Mouse (Mus musculus) liver, embryonic 15.5 days (tissue): ENCODE measurements at regions not wholly inside any gene's neighbourhood (a gene's known extent, or its start where the extent isn't known, plus 50 kb on each side); places are given as distances from the start of the nearest gene placed in this dataset.
A peak's percentile ranks its signal among the peaks of the same experiment; 100 is the strongest.

Experiments
- ATAC-seq: fragments of 200-750 bp; cut with Nextera tagmentation; 2 replicates; pipeline ENCODE4 v1.8.0; 2017; ENCODE audit warnings: moderate number of reproducible peaks, mild to moderate bottlenecking, moderate library complexity; ENCODE audit not compliant: insufficient read depth
- H3K27ac ChIP-seq: fragments of 300-500 bp; sonication (generic); replicated peaks from 2 replicates; pipeline ENCODE4 v1.5.1; 2015; ENCODE audit warnings: mild to moderate bottlenecking, inconsistent platforms
- H3K27me3 ChIP-seq: fragments of 300-500 bp; sonication (generic); 2 replicates; pipeline ENCODE4 v1.6.1; 2015; ENCODE audit warnings: mild to moderate bottlenecking, inconsistent platforms
- H3K36me3 ChIP-seq: fragments of 300-500 bp; sonication (generic); replicated peaks from 2 replicates; pipeline ENCODE4 v1.6.1; 2015; ENCODE audit warnings: moderate library complexity, mild to moderate bottlenecking, inconsistent platforms
- H3K4me1 ChIP-seq: fragments of 300-500 bp; sonication (generic); replicated peaks from 2 replicates; pipeline ENCODE4 v1.6.1; 2015; ENCODE audit warnings: inconsistent platforms
- H3K4me2 ChIP-seq: fragments of 300-500 bp; sonication (generic); 2 replicates; pipeline ENCODE4 v1.6.1; 2015; ENCODE audit warnings: moderate library complexity, mild to moderate bottlenecking, inconsistent platforms
- H3K4me3 ChIP-seq: fragments of 300-500 bp; sonication (generic); replicated peaks from 2 replicates; pipeline ENCODE4 v1.5.1; 2015; ENCODE audit warnings: mild to moderate bottlenecking, inconsistent platforms
- H3K9ac ChIP-seq: fragments of 300-500 bp; sonication (generic); 2 replicates; pipeline ENCODE4 v1.6.1; 2015; ENCODE audit warnings: moderate library complexity, mild to moderate bottlenecking, inconsistent platforms
- H3K9me3 ChIP-seq: fragments of 300-500 bp; sonication (generic); replicated peaks from 2 replicates; pipeline ENCODE4 v1.6.1; 2016; ENCODE audit warnings: inconsistent platforms
- WGBS: fragments of 180-500 bp; shearing (Covaris S2); methylation state at CpG from one replicate; pipeline ENCODE4 v1.1.7; 2015; ENCODE audit warnings: mixed read lengths; ENCODE audit not compliant: insufficient replicate concordance; 5-methylcytosine and 5-hydroxymethylcytosine counted together

DNA sequence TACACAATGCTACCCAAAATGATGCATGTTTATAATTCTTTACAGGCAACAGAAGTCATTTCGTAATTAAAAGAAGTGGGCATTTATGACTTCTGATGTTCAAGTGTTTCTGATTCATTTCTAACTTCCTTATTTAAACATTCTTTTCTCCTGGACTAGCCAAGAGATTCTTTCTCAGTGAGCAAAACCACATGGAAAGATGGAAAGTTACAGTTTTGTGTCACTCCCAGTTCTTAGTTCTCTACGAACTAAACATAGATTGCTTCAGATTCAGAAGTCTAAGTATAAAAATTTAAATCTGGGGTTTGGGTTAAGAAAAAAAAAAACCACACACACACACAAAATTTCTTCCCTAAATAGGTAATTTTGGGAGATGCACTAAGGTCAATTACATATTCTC is 288.0 kb upstream of the Paip1 start:
- WGBS = 65% methylated on average over 2 of the region's 2 CpGs
- no peak for ATAC-seq
- no peaks in the 10 kb centered on the region for H3K27me3 ChIP-seq
- no peak overlapping the region for H3K9ac ChIP-seq
- no peaks in the 10 kb centered on the region for H3K9me3 ChIP-seq
- H3K4me1 ChIP-seq = no peaks in the 10 kb centered on the region
- H3K4me2 ChIP-seq = no peak overlapping the region
- no peak overlapping the region for H3K27ac ChIP-seq
- H3K36me3 ChIP-seq = no peaks in the 10 kb centered on the region
- H3K4me3 ChIP-seq = no peak overlapping the region

DNA sequence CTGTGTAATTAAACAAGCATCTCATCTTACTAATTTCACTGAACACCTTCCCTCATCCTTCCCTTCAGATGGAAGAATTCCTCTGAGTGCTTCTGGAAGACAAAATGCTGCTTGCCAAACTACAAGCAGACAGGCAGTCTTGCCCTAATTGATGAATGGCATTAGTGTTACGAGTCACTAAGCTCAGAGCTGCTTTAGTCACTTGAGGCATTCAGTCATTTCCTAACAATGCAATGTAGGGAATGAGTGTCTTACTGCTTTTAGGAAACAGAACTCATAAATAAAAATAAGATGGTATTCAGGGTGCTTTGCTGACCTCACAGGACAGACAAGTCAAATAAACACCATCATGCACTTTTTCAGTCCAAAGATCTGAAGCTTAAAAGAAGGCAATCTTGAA is 285.1 kb upstream of the Paip1 start:
- ATAC-seq = no peak
- Histone ChIP-seq H3K9ac (no peak overlapping the region), H3K4me3 (no peak overlapping the region), H3K27me3 (no peaks in the 10 kb centered on the region), H3K27ac (no peak overlapping the region), H3K4me2 (no peak overlapping the region), H3K9me3 (no peaks in the 10 kb centered on the region), H3K36me3 (no peaks in the 10 kb centered on the region), H3K4me1 (no peaks in the 10 kb centered on the region)
- 2% methylated on average over 1 of the region's 1 CpGs for WGBS

DNA sequence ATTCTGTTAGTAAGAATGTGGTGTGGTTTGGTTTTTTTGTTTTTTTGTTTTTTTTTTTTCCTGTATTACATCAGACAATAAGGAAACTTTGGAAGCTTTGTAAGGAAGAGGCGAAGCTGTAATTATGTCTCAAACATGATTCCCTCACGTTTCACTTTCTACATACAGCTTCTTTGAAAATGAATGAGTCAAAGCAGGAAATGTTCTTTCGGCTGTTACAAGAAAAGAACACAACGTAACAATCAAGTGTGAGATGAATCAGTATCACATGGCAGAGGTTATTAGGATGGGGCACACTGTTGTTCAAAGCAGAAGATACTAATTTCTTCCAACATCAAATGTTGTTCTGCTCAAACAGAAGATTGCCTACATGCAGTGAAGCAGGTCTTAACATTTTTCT is 282.7 kb upstream of the Paip1 start:
- no peaks in the 10 kb centered on the region for H3K36me3 ChIP-seq
- no peaks in the 10 kb centered on the region for H3K27me3 ChIP-seq
- no peaks in the 10 kb centered on the region for H3K4me1 ChIP-seq
- no peak overlapping the region for H3K4me3 ChIP-seq
- 54% methylated on average over 4 of the region's 4 CpGs for WGBS
- no peak overlapping the region for H3K4me2 ChIP-seq
- H3K9ac ChIP-seq = no peak overlapping the region
- no peak for ATAC-seq
- no peaks in the 10 kb centered on the region for H3K9me3 ChIP-seq
- no peak overlapping the region for H3K27ac ChIP-seq

DNA sequence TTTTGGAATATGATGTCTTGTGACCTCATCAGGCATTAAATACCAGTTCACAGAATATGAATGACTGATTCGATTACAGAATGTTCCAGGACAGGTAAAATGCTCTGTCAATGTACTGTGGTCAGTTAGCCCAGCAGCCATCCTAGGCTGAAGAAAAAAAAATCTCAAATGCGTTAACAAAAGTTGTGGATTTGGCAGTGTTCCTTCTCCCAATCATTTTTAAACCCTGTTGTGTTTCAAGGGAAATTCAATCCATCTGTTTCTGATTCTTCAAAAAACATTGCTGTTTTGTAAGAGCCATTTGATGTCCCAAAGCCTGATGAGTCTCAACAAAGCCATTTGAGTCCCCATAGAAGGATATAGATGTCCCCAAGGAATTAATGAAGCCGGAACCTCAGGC is 280.7 kb upstream of the Paip1 start:
- no peak overlapping the region for H3K9ac ChIP-seq
- H3K27me3 ChIP-seq = no peaks in the 10 kb centered on the region
- WGBS = 65% methylated on average over 3 of the region's 3 CpGs
- no peak overlapping the region for H3K4me3 ChIP-seq
- no peak overlapping the region for H3K27ac ChIP-seq
- no peak overlapping the region for H3K4me2 ChIP-seq
- H3K4me1 ChIP-seq = no peaks in the 10 kb centered on the region
- H3K36me3 ChIP-seq = no peaks in the 10 kb centered on the region
- ATAC-seq = no peak
- H3K9me3 ChIP-seq = no peaks in the 10 kb centered on the region

DNA sequence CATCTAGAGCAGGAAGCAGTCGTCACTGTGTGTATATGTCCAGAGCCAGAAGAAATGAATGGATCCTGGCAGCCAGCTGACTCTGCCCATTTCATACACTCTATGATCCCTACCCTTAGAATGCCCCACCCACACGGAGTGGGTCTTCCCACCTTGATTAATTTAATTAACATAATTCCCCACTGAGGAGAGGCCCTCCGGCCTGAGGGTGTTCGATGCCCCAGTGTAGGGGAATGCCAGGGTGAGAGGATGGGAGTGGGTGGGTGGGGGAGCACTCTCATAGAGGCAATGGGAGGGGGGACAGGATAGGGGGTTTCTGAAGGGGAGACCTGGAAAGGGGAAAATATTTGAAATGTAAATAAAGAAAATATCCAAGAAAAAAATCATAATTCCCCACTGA is 279.3 kb upstream of the Paip1 start:
- no peak overlapping the region for H3K27ac ChIP-seq
- no peaks in the 10 kb centered on the region for H3K9me3 ChIP-seq
- no peaks in the 10 kb centered on the region for H3K36me3 ChIP-seq
- H3K4me1 ChIP-seq = no peaks in the 10 kb centered on the region
- ATAC-seq = no peak
- no peak overlapping the region for H3K9ac ChIP-seq
- H3K4me3 ChIP-seq = no peak overlapping the region
- no peak overlapping the region for H3K4me2 ChIP-seq
- 59% methylated on average over 4 of the region's 4 CpGs for WGBS
- no peaks in the 10 kb centered on the region for H3K27me3 ChIP-seq

DNA sequence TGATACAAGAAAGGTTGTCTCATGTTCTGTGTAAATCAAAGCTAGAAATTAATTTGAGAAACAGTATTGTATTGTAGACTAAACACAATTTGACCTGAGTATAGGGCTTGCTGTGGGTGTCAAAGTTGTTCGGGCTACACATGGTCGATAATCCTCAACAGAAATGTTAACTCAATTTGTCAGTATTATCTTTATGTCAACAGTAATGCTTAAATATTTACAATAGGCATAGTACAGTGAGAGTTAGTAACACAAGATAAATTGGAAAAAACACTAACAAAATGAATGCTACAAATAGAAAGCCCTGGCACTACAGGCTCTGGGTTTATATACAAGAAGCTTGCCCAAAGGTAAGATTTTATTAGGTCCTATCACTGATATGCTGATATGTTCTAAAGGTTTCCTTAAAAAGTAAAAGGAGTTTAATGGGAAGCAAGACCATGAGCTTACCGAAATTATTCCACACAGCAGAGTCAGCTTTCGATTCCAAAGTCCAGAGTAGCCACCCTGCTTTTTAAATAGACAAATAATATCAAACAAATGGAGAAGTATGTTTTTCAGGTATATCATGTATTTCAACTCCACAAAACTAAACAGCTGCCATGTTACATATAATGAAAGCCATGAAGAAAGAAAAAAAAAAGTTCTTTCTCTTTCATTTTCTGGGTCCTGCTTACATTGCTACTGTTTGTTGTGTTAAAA is 277.4 kb upstream of the Paip1 start:
- Histone ChIP-seq H3K27ac (no peak overlapping the region), H3K27me3 (no peaks in the 10 kb centered on the region), H3K9ac (no peak overlapping the region), H3K4me3 (no peak overlapping the region), H3K4me1 (no peaks in the 10 kb centered on the region), H3K9me3 (no peaks in the 10 kb centered on the region), H3K36me3 (no peaks in the 10 kb centered on the region), H3K4me2 (no peak overlapping the region)
- ATAC-seq = no peak
- 56% methylated on average over 4 of the region's 4 CpGs for WGBS

DNA sequence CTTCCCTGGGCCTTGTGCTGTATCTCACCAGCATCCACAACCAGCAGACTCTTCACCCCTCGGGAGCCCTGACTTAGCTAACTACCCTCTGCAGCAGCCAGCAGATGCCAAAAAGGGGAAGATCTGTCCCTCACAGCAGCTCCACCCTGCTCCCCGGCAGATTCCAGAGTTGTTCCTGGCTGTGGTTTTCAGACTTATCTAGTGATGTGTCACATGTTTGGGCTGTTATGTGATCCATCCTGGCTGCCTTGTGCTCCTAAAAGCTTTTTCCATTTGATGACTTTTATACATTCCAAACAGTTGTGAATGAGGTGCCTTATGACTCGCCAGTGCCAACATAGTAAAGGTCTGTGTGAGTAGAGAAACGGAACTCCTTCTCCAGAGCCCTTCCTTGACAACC is 250.6 kb upstream of the Paip1 start:
- Histone ChIP-seq H3K4me3 (no peak overlapping the region), H3K9ac (no peak overlapping the region)
- 32% methylated on average over 4 of the region's 4 CpGs for WGBS

DNA sequence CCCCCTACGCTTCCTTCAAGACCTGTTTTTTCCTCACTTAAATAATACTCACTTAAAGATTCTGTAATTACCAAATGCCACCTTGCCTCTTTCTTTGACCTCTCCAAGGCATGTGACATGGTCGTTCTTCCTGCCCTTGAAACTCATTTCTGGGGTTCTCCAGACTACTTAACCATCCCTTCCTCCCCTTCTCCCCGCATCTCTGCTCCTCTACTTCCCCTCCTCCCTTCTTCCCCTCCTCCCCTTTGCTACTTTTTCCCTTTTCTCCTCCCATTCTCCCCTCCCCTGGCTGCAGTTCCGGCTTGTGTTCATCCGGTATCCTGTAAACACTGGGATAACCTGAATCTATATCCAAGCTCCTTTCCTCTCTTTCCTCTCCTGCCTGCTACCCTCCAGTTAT is 250.2 kb upstream of the Paip1 start:
- H3K9me3 ChIP-seq = no peaks in the 10 kb centered on the region
- 57% methylated on average over 5 of the region's 5 CpGs for WGBS
- H3K4me3 ChIP-seq = no peak overlapping the region
- H3K4me2 ChIP-seq = no peak overlapping the region
- H3K27me3 ChIP-seq = no peaks in the 10 kb centered on the region
- H3K27ac ChIP-seq = no peak overlapping the region
- no peaks in the 10 kb centered on the region for H3K36me3 ChIP-seq
- no peak for ATAC-seq
- no peak overlapping the region for H3K9ac ChIP-seq
- no peaks in the 10 kb centered on the region for H3K4me1 ChIP-seq

More for the DNA sequence above, 250.6 kb upstream of the Paip1 start:
- no peaks in the 10 kb centered on the region for H3K36me3 ChIP-seq
- no peaks in the 10 kb centered on the region for H3K9me3 ChIP-seq
- no peaks in the 10 kb centered on the region for H3K4me1 ChIP-seq
- no peak for ATAC-seq
- H3K27me3 ChIP-seq = no peaks in the 10 kb centered on the region
- no peak overlapping the region for H3K27ac ChIP-seq
- H3K4me2 ChIP-seq = no peak overlapping the region

DNA sequence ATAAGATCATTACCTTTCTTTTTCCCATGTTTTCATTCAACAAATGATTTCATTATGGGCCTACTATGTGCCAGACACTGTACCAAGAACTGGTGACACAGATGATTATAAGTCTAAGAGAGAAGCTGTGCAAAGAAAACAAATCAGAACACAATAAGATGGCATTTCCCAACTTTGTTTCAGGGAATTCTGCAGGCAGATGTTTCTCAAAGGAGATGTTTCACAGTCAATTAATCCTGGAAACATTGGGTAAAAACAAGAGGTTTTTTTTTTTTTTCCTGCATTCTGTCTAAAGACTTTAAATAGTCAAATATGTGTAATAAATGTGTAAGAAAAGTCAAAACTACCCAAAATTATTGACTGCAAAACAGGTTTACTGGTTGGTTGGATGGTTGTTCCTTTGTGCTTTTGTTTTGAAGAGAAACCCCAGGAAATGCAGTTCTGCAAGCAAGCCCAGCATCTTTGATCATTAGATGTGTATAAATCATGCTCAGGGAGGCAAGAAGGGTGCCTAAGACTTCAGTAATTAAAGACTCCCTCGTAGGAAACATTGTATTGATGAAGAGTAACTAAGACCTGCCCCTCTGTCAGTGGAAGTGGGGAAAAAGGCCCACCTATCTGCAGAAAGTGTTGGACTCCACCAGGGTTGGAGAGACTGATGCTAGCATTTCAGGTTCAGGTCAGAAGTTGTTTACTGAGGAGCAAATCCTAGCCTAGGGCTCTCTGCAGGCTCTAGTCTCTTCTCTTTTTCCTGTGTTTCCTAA is 249.1 kb upstream of the Paip1 start:
- WGBS = 18% methylated on average over 1 of the region's 1 CpGs
- ATAC-seq = no peak
- H3K4me2 ChIP-seq = no peak overlapping the region
- H3K27ac ChIP-seq = no peak overlapping the region
- H3K27me3 ChIP-seq = no peaks in the 10 kb centered on the region
- no peaks in the 10 kb centered on the region for H3K4me1 ChIP-seq
- H3K4me3 ChIP-seq = no peak overlapping the region
- H3K9ac ChIP-seq = no peak overlapping the region
- H3K9me3 ChIP-seq = no peaks in the 10 kb centered on the region
- no peaks in the 10 kb centered on the region for H3K36me3 ChIP-seq

DNA sequence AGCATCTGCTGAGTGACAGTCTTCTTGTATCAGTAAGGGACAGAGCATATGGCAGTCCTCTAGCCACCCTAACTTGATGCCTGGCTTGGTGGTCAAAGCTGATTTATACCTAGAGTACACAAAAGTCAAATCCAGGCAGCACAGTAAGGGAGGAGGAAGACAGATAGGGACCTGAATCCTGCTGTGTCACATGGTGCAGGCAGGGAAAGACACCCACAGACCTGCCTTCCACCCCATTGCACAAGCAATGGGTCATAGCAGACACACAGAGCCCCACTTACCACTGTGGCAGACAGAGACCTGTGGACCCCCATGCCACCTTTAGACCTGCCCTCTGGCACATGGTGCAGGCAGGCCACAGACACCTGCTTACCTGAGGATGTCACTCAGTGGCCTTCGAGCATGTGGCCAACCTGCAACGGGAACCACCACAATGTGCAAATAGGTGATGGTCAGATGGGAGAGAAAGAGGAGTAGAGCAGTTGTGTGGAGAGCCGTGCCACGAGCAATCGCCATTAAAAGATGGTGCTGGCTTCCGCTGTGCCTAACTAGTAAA is 244.0 kb upstream of the Paip1 start:
- Histone ChIP-seq H3K36me3 (no peaks in the 10 kb centered on the region), H3K4me3 (no peak overlapping the region), H3K27me3 (no peaks in the 10 kb centered on the region), H3K4me1 (no peaks in the 10 kb centered on the region), H3K9me3 (no peaks in the 10 kb centered on the region), H3K9ac (no peak overlapping the region), H3K27ac (no peak overlapping the region), H3K4me2 (no peak overlapping the region)
- ATAC-seq = peak; percentile 56; the same call in 1 of the 2 replicates
- 77% methylated on average over 6 of the region's 6 CpGs for WGBS

DNA sequence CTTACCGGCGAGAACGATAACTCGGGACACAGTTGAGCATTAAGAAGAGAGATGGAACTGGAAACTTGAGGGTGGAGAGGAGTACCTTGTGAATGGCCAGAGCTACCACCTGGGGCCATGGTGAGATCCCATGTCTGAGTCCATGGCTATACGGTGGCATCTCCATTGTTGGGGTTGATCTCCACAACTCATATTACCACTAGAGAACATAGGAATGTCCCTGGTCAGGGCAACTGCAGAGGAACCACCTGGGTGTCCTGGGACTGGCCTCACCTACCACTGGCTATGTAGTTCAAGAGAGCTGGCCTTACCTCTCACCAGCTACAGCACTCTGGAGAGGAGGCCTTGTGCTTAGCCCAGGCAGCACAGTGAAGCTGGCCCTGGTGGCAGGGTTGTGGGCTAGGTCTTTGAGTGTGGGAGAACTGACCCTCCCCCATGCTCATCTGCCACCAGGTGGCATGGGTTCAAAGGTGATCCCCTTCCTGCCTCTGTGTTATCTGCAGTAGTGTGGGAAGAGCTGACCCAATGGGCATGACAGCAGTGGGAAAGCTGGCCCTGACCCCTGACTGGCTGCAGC is 242.7 kb upstream of the Paip1 start:
- no peak overlapping the region for H3K27ac ChIP-seq
- no peaks in the 10 kb centered on the region for H3K4me1 ChIP-seq
- no peaks in the 10 kb centered on the region for H3K36me3 ChIP-seq
- peak; percentile 47; the same call in 1 of the 2 replicates for ATAC-seq
- 81% methylated on average over 5 of the region's 5 CpGs for WGBS
- no peak overlapping the region for H3K9ac ChIP-seq
- no peak overlapping the region for H3K4me3 ChIP-seq
- H3K4me2 ChIP-seq = no peak overlapping the region
- no peaks in the 10 kb centered on the region for H3K9me3 ChIP-seq
- no peaks in the 10 kb centered on the region for H3K27me3 ChIP-seq
